Mouse (Mus musculus) heart, embryonic 10.5 days (tissue): ENCODE data around the gene Wbp11. TPM values are rescaled to one million over a fixed set of nuclear protein-coding genes. Genes with fewer than 3 reads are reported as not detected.

ENCODE experiments used
- DNase-seq: peaks from one replicate; pipeline ENCODE4 v3.0.0-alpha.2; 2017; ENCODE audit warnings: low spot score
- H3K27ac ChIP-seq: fragments of 300-500 bp; sonication (generic); 2 replicates; pipeline ENCODE4 v1.5.1; 2016; ENCODE audit warnings: mild to moderate bottlenecking
- H3K27me3 ChIP-seq: fragments of 300-500 bp; sonication (generic); 2 replicates; pipeline ENCODE4 v1.6.1; 2016; ENCODE audit warnings: mild to moderate bottlenecking; ENCODE audit not compliant: poor library complexity, insufficient read depth, severe bottlenecking
- H3K36me3 ChIP-seq: fragments of 300-500 bp; sonication (generic); 2 replicates; pipeline ENCODE4 v1.6.1; 2016; ENCODE audit warnings: mild to moderate bottlenecking, moderate library complexity
- H3K4me1 ChIP-seq: fragments of 300-500 bp; sonication (generic); 2 replicates; pipeline ENCODE4 v1.6.1; 2016; ENCODE audit warnings: mild to moderate bottlenecking
- H3K4me3 ChIP-seq: fragments of 300-500 bp; sonication (generic); 2 replicates; pipeline ENCODE4 v1.5.1; 2016; ENCODE audit warnings: mild to moderate bottlenecking, moderate library complexity
- H3K9me3 ChIP-seq: fragments of 300-500 bp; sonication (generic); 2 replicates; pipeline ENCODE4 v1.6.1; 2016; ENCODE audit warnings: mild to moderate bottlenecking, moderate library complexity
- WGBS: fragments of 180-500 bp; shearing (Covaris S2); methylation state at CpG from one replicate; pipeline ENCODE4 v1.1.7; 2016; 5-methylcytosine and 5-hydroxymethylcytosine counted together
- polyA plus RNA-seq: library from polyadenylated mRNA; unstranded; fragments of >200 nt; fragmentation: Nextera tagmentation; extraction: Ambion mirVana; gene quantifications from 2 replicates; pipeline ENCODE4 v1.2.1, GENCODE M21; 2016

The Wbp11 gene
- polyA plus RNA-seq, 1 experiment from 2014 or later: 120 TPM

DNA sequence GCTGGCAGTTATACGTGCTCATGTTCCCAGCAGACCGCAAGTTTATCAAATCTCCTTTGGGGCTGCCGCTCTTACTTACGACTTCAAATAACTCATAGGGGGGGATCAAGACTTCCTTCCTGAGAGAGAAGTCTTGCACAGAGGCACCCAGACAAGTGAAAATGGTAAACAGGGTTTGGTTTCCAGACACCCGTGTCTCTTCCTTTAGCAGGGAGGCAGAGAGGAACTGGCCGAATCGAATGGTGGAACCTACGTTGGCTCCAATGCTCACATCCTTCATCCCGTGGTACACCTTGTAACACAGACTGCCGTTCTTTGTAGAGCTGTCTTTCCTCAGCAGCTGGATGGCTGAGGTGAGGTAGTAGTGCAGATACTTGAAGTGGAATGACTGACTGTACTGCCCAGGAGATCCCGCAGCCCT, 26.3 kb upstream of the Wbp11 start:
- H3K4me3 ChIP-seq: no peak overlapping the region
- 77% methylated on average over 11 of the region's 11 CpGs for WGBS
- H3K9me3 ChIP-seq: no peaks in the 10 kb centered on the region

DNA sequence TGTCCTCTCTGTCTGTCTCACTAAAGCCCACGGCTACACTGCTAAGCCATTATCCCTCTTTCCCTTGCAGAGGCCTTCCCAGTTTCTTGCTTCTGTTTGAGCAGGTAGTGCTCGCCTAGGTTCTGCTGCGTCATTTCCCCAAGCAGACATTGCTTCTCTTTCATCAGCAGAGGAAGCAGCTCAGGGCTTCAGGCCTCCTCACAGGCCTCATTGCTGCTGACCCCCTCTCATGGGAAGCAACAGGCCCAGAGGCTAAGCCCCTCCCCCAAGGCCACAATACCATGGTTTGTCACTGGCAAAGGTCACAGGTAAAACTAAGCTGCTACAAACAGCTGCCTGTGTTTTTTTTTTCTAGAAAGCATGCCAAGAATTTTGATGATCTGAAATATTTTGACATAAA, 24.7 kb upstream of the Wbp11 start:
- no peak overlapping the region for H3K4me3 ChIP-seq
- 45% methylated on average over 3 of the region's 3 CpGs for WGBS
- DNase-seq: no peak
- H3K4me1 ChIP-seq: peaks cover 39% of the 10 kb centered on the region
- H3K36me3 ChIP-seq: peaks cover 12% of the 10 kb centered on the region
- no peaks in the 10 kb centered on the region for H3K27me3 ChIP-seq
- no peaks in the 10 kb centered on the region for H3K9me3 ChIP-seq
- peak overlapping the region; percentile 60 for H3K27ac ChIP-seq

More for the DNA sequence above, 26.3 kb upstream of the Wbp11 start:
- Histone ChIP-seq H3K27me3 (no peaks in the 10 kb centered on the region), H3K36me3 (peaks cover 8% of the 10 kb centered on the region), H3K4me1 (peaks cover 55% of the 10 kb centered on the region), H3K27ac (peak overlapping the region; percentile 39; the same call in 1 of the 2 replicates)
- no peak for DNase-seq

DNA sequence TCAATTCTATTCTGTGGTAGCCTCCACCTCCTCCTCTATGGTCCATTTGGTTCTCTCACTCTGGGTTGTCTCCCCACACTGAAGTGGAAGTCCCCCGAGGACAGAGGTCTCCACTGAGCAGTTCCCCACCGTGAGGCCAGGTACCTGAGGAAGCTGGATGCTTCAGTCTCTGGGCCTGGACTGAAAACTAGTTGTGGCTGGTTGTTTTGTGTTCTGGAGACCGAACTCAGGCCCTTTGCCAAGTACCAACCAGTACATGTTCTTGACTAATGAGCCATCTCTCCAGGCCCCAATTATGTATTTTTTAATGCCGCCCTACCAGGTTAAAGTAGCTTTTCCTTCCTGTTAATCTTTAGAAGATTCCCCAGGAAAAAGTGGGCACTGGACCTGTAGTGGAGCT, 24.3 kb upstream of the Wbp11 start:
- Histone ChIP-seq H3K36me3 (peaks cover 12% of the 10 kb centered on the region), H3K4me3 (no peak overlapping the region), H3K27ac (peak overlapping the region; percentile 60), H3K4me1 (peaks cover 34% of the 10 kb centered on the region), H3K27me3 (no peaks in the 10 kb centered on the region), H3K9me3 (no peaks in the 10 kb centered on the region)
- 81% methylated on average over 4 of the region's 4 CpGs for WGBS
- no peak for DNase-seq

DNA sequence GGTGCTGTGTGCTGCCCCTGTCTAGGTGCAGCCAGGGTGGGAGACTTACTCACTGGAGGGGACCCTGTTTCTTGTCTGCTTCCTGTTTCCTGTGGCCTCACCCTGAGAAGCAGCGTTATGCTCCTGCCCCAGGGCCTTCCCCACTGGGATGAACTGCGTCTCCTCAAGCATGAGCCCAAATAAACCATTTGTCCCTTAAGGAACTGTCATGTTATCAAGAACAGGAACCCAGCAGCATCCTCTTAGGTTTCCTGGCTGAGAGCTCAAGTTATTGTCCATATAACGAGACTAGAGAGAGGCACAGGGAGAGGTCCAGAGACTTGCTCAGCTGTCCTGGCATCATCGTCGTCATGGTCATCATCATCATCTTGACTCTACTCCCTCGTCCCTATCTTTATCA, 22.2 kb upstream of the Wbp11 start:
- Histone ChIP-seq H3K4me1 (peaks cover 15% of the 10 kb centered on the region), H3K27ac (no peak overlapping the region), H3K4me3 (no peak overlapping the region), H3K9me3 (no peaks in the 10 kb centered on the region), H3K27me3 (no peaks in the 10 kb centered on the region), H3K36me3 (peaks cover 12% of the 10 kb centered on the region)
- WGBS: 54% methylated on average over 6 of the region's 6 CpGs
- peak; percentile 64 for DNase-seq

DNA sequence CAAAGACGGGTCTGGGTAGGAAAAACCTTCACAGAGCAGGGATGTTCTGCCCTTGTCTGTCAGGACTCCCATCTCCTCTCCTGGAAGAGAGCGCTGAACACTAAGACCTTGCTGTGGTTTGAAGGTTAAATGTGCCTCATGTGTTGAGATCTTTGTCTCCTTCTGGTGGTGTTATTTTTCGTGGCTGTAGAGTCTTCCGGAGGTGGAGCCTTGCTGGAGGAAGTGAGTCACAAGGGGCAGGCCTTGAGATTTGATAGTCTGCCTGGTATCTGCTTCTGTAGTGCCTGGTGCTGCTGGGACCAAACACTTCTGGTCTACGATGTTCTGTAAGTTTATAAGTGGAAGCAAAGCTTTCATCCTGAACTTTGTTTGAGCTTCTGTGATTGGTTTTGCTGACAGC, 20.9 kb upstream of the Wbp11 start:
- H3K27ac ChIP-seq: no peak overlapping the region
- WGBS: 83% methylated on average over 5 of the region's 5 CpGs
- H3K36me3 ChIP-seq: peaks cover 12% of the 10 kb centered on the region
- peaks cover 7% of the 10 kb centered on the region for H3K4me1 ChIP-seq
- no peak overlapping the region for H3K4me3 ChIP-seq
- no peaks in the 10 kb centered on the region for H3K27me3 ChIP-seq
- DNase-seq: no peak
- no peaks in the 10 kb centered on the region for H3K9me3 ChIP-seq

DNA sequence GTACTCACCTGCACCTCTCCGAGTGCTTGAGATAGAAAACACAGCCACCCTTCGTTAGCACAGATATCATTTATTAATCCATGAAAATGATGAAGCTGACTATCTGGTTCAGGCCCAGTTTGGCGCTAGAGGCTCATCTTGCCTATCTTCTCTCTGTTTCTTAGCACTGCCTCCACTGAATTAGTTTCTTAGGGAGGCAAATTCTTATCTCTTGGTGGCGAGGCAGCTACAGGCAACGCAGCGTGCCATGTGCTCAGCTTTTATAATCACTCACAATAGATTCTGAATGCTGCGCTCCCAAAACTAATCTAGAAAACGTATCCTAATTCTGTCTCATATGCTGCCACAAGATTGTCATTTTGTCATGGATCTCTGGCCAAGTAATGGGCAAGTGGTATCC, 20.4 kb upstream of the Wbp11 start:
- Histone ChIP-seq H3K4me1 (peaks cover 7% of the 10 kb centered on the region), H3K27me3 (no peaks in the 10 kb centered on the region), H3K9me3 (no peaks in the 10 kb centered on the region), H3K27ac (no peak overlapping the region), H3K36me3 (peaks cover 12% of the 10 kb centered on the region), H3K4me3 (no peak overlapping the region)
- 83% methylated on average over 8 of the region's 8 CpGs for WGBS
- DNase-seq: peak; percentile 38

DNA sequence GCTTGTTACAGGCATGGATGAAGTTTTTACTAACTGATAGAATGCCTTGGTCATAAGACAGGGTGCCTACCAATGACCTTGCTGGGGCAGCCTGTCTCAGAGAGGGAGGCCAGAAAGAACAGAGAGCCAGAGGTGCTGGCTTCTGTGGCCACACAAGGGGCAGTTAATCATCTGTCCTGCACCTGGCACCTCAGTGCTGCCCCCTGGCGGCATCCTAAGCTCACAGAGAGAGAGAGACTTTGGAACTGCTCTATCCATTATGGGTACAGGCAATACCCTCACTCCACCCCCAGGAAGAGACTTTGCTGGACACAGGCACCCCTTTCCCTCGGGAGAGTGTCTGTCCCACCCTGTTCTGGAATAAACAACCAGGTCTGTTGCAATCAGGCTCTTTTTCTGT, 19.8 kb upstream of the Wbp11 start:
- H3K36me3 ChIP-seq: peaks cover 12% of the 10 kb centered on the region
- no peaks in the 10 kb centered on the region for H3K9me3 ChIP-seq
- no peak overlapping the region for H3K4me3 ChIP-seq
- no peak overlapping the region for H3K27ac ChIP-seq
- H3K4me1 ChIP-seq: peaks cover 6% of the 10 kb centered on the region
- no peaks in the 10 kb centered on the region for H3K27me3 ChIP-seq
- peak; percentile 87 for DNase-seq
- WGBS: 31% methylated on average over 2 of the region's 2 CpGs

DNA sequence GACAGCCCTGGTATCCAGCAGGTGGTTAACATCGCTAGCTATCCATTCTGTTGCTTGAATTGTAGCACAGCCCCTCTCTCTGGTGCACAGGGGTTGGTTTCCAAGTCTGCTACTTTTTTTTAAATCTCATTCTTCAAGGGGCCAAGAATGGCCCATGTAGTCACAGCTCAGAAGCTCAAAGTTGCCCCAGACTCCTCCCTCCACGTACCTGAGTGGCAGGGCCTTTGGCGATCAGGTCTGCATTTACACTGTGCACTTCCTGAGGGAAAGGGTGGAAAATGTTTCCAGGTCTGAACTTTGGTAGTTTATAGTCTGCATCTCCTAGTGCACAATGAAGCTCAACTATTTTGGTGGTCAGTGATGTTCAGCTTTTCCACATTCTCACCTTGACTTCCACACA, 19.2 kb upstream of the Wbp11 start:
- Histone ChIP-seq H3K27ac (no peak overlapping the region), H3K36me3 (peaks cover 12% of the 10 kb centered on the region), H3K4me3 (no peak overlapping the region), H3K4me1 (peaks cover 3% of the 10 kb centered on the region; the same call in 1 of the 2 replicates), H3K27me3 (no peaks in the 10 kb centered on the region), H3K9me3 (no peaks in the 10 kb centered on the region)
- 90% methylated on average over 3 of the region's 3 CpGs for WGBS
- DNase-seq: no peak

DNA sequence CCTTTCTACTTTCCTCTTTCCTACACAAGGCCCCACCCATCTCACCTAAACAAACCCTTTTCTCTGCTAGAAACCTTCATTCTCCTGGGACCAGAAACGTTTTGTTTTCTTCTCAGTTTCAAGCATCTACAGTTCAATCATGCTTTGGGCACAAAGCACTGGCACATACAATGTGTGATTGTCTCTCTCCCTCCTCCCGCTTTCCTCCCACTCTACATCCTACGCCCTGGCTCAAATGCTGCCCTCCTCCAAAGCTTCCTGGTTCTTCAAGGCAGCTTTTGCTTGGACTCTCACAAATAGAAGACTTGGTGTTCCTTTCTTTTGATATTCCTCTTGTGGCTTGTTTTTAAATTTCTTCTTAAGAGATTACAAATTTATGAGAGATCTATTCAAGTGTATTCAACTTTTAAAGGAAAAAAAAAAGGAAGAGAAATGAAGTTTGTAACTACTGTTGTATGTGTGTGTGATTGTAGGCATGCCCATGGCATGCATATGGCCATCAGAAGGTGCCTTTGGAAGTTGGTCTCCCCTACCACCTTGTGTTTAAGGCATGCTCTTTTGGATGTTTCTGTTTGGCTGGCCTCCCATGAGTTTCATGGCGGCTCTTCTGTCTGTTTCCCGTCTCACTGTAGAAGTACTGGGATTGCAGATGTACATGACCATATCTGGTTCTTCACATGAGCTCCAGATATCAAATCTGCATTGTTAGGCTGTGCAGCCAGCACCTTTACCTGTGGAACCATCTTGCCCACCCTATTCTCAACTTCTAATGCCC, 17.9 kb upstream of the Wbp11 start:
- peaks cover 6% of the 10 kb centered on the region; the same call in 1 of the 2 replicates for H3K36me3 ChIP-seq
- 73% methylated on average over 5 of the region's 5 CpGs for WGBS
- H3K27ac ChIP-seq: no peak overlapping the region
- no peaks in the 10 kb centered on the region for H3K4me1 ChIP-seq
- no peaks in the 10 kb centered on the region for H3K27me3 ChIP-seq
- no peak overlapping the region for H3K4me3 ChIP-seq
- H3K9me3 ChIP-seq: no peaks in the 10 kb centered on the region
- DNase-seq: no peak

DNA sequence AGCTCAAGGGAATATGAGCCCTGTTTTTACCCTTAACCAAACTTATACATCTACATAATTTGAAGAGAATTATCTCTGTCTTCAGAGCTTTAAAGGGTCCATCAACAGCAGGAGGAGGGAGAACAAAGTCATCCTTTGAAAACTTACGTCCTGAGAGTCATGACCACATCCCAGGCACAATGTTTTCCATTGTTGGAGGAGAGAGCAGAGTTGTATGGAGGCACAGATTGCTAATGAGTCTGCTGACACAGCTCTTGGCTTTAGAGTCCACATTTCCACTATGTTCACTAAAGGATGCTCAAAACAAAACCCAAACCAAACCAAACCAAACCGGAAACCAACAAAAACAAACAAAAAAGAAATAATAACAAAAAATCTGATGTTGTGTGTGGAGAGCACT, 16.9 kb upstream of the Wbp11 start:
- DNase-seq: no peak
- Histone ChIP-seq H3K4me1 (no peaks in the 10 kb centered on the region), H3K4me3 (no peak overlapping the region), H3K9me3 (no peaks in the 10 kb centered on the region), H3K27me3 (no peaks in the 10 kb centered on the region), H3K36me3 (peaks cover 6% of the 10 kb centered on the region; the same call in 1 of the 2 replicates), H3K27ac (no peak overlapping the region)
- 65% methylated on average over 2 of the region's 2 CpGs for WGBS

DNA sequence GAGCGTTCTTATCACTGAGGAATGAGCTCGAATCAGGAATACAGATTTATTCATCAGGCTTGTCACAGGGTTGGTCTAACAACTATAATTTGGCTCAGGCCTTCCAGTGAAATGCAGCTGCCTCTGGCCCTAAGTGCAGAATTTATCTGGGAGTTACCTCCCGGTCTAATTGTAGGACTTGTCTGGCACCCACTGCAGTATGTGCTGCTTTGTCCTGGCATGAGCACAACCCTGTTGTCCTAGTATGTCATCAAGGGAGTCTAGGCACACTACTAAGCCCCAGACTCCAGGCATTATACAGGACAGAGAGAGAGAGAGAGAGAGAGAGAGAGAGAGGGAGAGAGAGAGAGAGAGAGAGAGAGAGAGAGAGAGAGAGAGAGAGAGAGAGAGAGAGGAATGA, 9.3 kb upstream of the Wbp11 start:
- DNase-seq: no peak
- WGBS: 68% methylated on average over 3 of the region's 3 CpGs
- H3K9me3 ChIP-seq: no peaks in the 10 kb centered on the region
- no peak overlapping the region for H3K4me3 ChIP-seq
- H3K27me3 ChIP-seq: peaks cover 3% of the 10 kb centered on the region; the same call in 1 of the 2 replicates
- no peaks in the 10 kb centered on the region for H3K4me1 ChIP-seq
- H3K27ac ChIP-seq: no peak overlapping the region
- no peaks in the 10 kb centered on the region for H3K36me3 ChIP-seq

DNA sequence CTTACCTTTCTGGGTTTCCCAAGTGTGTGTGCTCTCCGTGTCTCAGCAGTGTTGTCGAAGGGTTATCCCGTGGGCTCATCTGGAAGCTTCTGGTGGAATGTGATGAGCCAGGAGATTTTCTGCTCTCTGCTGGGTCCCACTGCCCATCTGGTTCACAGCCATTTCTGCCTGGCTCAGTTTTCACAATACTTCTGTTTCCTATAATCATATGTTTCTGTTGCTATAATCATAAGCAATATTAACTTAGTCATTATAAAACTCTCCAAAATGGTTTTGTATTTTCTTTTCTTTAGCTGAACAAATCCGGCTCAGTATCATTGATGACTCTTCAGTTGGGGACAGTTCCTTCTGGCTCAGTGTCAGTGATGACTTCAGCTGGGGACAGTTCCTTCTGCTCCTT, 7.3 kb upstream of the Wbp11 start, which contains the start of gene Smco3:
TSS of gene Smco3 (minus strand) at position 101 of the 400 bp plus-strand sequence.
- H3K4me1 ChIP-seq: no peaks in the 10 kb centered on the region
- WGBS: 44% methylated on average over 4 of the region's 4 CpGs
- DNase-seq: no peak

DNA sequence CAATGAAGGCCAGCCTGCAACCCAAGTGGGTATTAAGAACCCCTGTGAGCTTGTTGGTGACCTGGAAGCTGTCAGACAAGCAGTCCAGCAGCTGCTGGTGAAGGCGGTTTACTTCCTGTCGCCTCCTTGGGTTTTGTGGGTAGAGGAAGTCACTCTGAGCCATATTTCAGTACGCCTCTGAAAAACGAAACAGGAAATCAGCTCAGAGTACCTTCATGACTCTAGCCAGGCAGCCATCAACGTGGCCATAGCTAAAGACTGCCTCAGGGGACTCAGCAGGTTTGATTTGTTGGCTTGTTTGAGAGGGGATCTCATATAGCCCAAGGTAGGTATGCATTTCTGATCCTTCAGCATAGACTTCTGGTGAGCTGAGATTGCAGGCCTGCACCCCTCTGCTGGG, 3.7 kb upstream of the Wbp11 start:
- H3K36me3 ChIP-seq: no peaks in the 10 kb centered on the region
- no peak overlapping the region for H3K4me3 ChIP-seq
- H3K27me3 ChIP-seq: peaks cover 3% of the 10 kb centered on the region
- DNase-seq: no peak
- no peaks in the 10 kb centered on the region for H3K9me3 ChIP-seq
- no peak overlapping the region for H3K27ac ChIP-seq
- peaks cover 7% of the 10 kb centered on the region; the same call in 1 of the 2 replicates for H3K4me1 ChIP-seq
- 61% methylated on average over 5 of the region's 5 CpGs for WGBS

More for the DNA sequence above, 7.3 kb upstream of the Wbp11 start, which contains the start of gene Smco3:
- Histone ChIP-seq H3K27me3 (peaks cover 3% of the 10 kb centered on the region), H3K27ac (no peak within 1 kb of the TSS), H3K9me3 (no peaks in the 10 kb centered on the region), H3K4me3 (no peak within 1 kb of the TSS), H3K36me3 (no peaks in the 10 kb centered on the region)
